Mouse (Mus musculus): ENCODE results near the gene Crk. TPM values are rescaled to one million over a fixed set of nuclear protein-coding genes. Genes with fewer than 3 reads are reported as not detected.
A peak's percentile ranks its signal among the peaks of the same experiment; 100 is the strongest.

Crk gene
- polyA plus RNA-seq, 1 experiment from 2014 or later, result 131 TPM

GRCm38 (mm10) chr11:75735462-75736252 lies 56.6 kb downstream of the Crk start:
- Histone ChIP-seq H3K27me3 (no peaks in the 10 kb centered on the region), H3K4me2 (replicated peaks) (peak overlapping the region; percentile 55), H3K9ac (replicated peaks) (no peak overlapping the region), H3K27ac (replicated peaks) (no peak overlapping the region), H3K36me3 (peaks cover 11% of the 10 kb centered on the region; the same call in 1 of the 2 replicates), H3K9me3 (no peaks in the 10 kb centered on the region), H3K4me3 (peak overlapping the region; percentile 59), H3K4me1 (peaks cover 55% of the 10 kb centered on the region)
- 72% methylated on average over 5 of the region's 5 CpGs for WGBS
- no peak for ATAC-seq (replicated peaks)

- no peaks in the 10 kb centered on the region for H3K27me3 ChIP-seq
- WGBS, result 60% methylated on average over 3 of the region's 3 CpGs
- H3K4me2 ChIP-seq (replicated peaks), result peak overlapping the region; percentile 26
- H3K4me1 ChIP-seq, result peaks cover 60% of the 10 kb centered on the region
- H3K9ac ChIP-seq (replicated peaks), result no peak overlapping the region
- no peaks in the 10 kb centered on the region for H3K9me3 ChIP-seq
- no peak overlapping the region for H3K4me3 ChIP-seq
- no peak for ATAC-seq (replicated peaks)
- peaks cover 11% of the 10 kb centered on the region; the same call in 1 of the 2 replicates for H3K36me3 ChIP-seq
- H3K27ac ChIP-seq (replicated peaks), result no peak overlapping the region
These were observed 57.9 kb downstream of the Crk start for GRCm38 (mm10) chr11:75736978-75737377.

GRCm38 (mm10) chr11:75737806-75738476 lies 58.9 kb downstream of the Crk start:
- Histone ChIP-seq H3K9ac (replicated peaks) (no peak overlapping the region), H3K4me2 (replicated peaks) (no peak overlapping the region), H3K27me3 (no peaks in the 10 kb centered on the region), H3K9me3 (no peaks in the 10 kb centered on the region), H3K4me1 (peaks cover 56% of the 10 kb centered on the region), H3K27ac (replicated peaks) (no peak overlapping the region), H3K4me3 (no peak overlapping the region), H3K36me3 (peaks cover 11% of the 10 kb centered on the region; the same call in 1 of the 2 replicates)
- whole genome bisulfite sequencing, result 81% methylated on average over 2 of the region's 2 CpGs
- ATAC-seq (replicated peaks), result no peak

- H3K36me3 ChIP-seq, result peaks cover 11% of the 10 kb centered on the region; the same call in 1 of the 2 replicates
- no peak for ATAC-seq (replicated peaks)
- no peak overlapping the region for H3K4me2 ChIP-seq (replicated peaks)
- H3K27me3 ChIP-seq, result no peaks in the 10 kb centered on the region
- no peak overlapping the region for H3K27ac ChIP-seq (replicated peaks)
- H3K4me1 ChIP-seq, result peaks cover 56% of the 10 kb centered on the region
- H3K9ac ChIP-seq (replicated peaks), result no peak overlapping the region
- no peak overlapping the region for H3K4me3 ChIP-seq
- WGBS, result 95% methylated on average over 7 of the region's 7 CpGs
- no peaks in the 10 kb centered on the region for H3K9me3 ChIP-seq
These were observed 59.4 kb downstream of the Crk start for GRCm38 (mm10) chr11:75738477-75738821.

- H3K4me1 ChIP-seq, result peaks cover 49% of the 10 kb centered on the region
These were observed 61.1 kb downstream of the Crk start for GRCm38 (mm10) chr11:75740204-75740603.

GRCm38 (mm10) chr11:75741615-75742014 lies 62.6 kb downstream of the Crk start:
- Histone ChIP-seq H3K9me3 (no peaks in the 10 kb centered on the region), H3K4me2 (replicated peaks) (no peak overlapping the region), H3K27me3 (no peaks in the 10 kb centered on the region), H3K4me1 (peaks cover 40% of the 10 kb centered on the region), H3K36me3 (peaks cover 11% of the 10 kb centered on the region; the same call in 1 of the 2 replicates), H3K4me3 (no peak overlapping the region), H3K9ac (replicated peaks) (no peak overlapping the region), H3K27ac (replicated peaks) (no peak overlapping the region)
- 87% methylated on average over 3 of the region's 3 CpGs for WGBS
- ATAC-seq (replicated peaks), result no peak

More at GRCm38 (mm10) chr11:75740204-75740603, 61.1 kb downstream of the Crk start:
- H3K36me3 ChIP-seq, result peaks cover 11% of the 10 kb centered on the region; the same call in 1 of the 2 replicates
- no peak for ATAC-seq (replicated peaks)
- H3K9me3 ChIP-seq, result no peaks in the 10 kb centered on the region
- no peak overlapping the region for H3K9ac ChIP-seq (replicated peaks)
- WGBS, result 63% methylated on average over 3 of the region's 3 CpGs
- H3K4me3 ChIP-seq, result no peak overlapping the region
- no peak overlapping the region for H3K4me2 ChIP-seq (replicated peaks)
- no peaks in the 10 kb centered on the region for H3K27me3 ChIP-seq
- H3K27ac ChIP-seq (replicated peaks), result no peak overlapping the region

- Histone ChIP-seq H3K4me1 (peaks cover 46% of the 10 kb centered on the region), H3K9ac (replicated peaks) (no peak overlapping the region), H3K36me3 (no peaks in the 10 kb centered on the region), H3K4me3 (no peak overlapping the region), H3K4me2 (replicated peaks) (no peak overlapping the region), H3K27me3 (no peaks in the 10 kb centered on the region), H3K27ac (replicated peaks) (no peak overlapping the region), H3K9me3 (no peaks in the 10 kb centered on the region)
- no peak for ATAC-seq (replicated peaks)
- over 99% methylated on average over 3 of the region's 3 CpGs for WGBS
These were observed 65.7 kb downstream of the Crk start for GRCm38 (mm10) chr11:75744761-75745160.

- Histone ChIP-seq H3K27me3 (no peaks in the 10 kb centered on the region), H3K9me3 (no peaks in the 10 kb centered on the region), H3K36me3 (0 out of 2 replicates have a peak, but pooled peaks cover 13% of the 10 kb centered on the region), H3K4me2 (replicated peaks) (no peak overlapping the region), H3K27ac (replicated peaks) (no peak overlapping the region), H3K4me1 (peaks cover 41% of the 10 kb centered on the region), H3K9ac (replicated peaks) (no peak overlapping the region), H3K4me3 (no peak overlapping the region)
- no peak for ATAC-seq (replicated peaks)
- 83% methylated on average over 1 of the region's 1 CpGs for WGBS
These were observed 71.5 kb downstream of the Crk start for GRCm38 (mm10) chr11:75750537-75750936.

GRCm38 (mm10) chr11:75751082-75751481 lies 72.0 kb downstream of the Crk start:
- Histone ChIP-seq H3K4me3 (no peak overlapping the region), H3K4me1 (peaks cover 41% of the 10 kb centered on the region), H3K9ac (replicated peaks) (no peak overlapping the region), H3K9me3 (no peaks in the 10 kb centered on the region), H3K36me3 (peaks cover 17% of the 10 kb centered on the region; the same call in 1 of the 2 replicates), H3K27me3 (no peaks in the 10 kb centered on the region), H3K27ac (replicated peaks) (no peak overlapping the region), H3K4me2 (replicated peaks) (no peak overlapping the region)
- 78% methylated on average over 4 of the region's 4 CpGs for WGBS
- ATAC-seq (replicated peaks), result no peak

Other genes with a start within 250 kb of the Crk start
- 0.22 TPM in 1 of 2 replicates, not detected in the other for gene Serpinf2, start 239.7 kb upstream of the Crk start, polyA plus RNA-seq (2015; fragmentation: Nextera tagmentation; extraction: Ambion mirVana)
- gene Wdr81, start 224.5 kb upstream of the Crk start, polyA plus RNA-seq (2015; fragmentation: Nextera tagmentation; extraction: Ambion mirVana), result 7.7 and 8.2 TPM in 2 replicates
- gene Tlcd2, start 217.5 kb upstream of the Crk start, polyA plus RNA-seq (2015; fragmentation: Nextera tagmentation; extraction: Ambion mirVana), result 0.95 and 1.3 TPM in 2 replicates
- 55.0 and 58.3 TPM in 2 replicates for gene Prpf8, start 192.4 kb upstream of the Crk start, polyA plus RNA-seq (2015; fragmentation: Nextera tagmentation; extraction: Ambion mirVana)
- 0.71 and 0.72 TPM in 2 replicates for gene Rilp, start 169.2 kb upstream of the Crk start, polyA plus RNA-seq (2015; fragmentation: Nextera tagmentation; extraction: Ambion mirVana)
- 3.1 and 3.3 TPM in 2 replicates for gene Scarf1, start 165.7 kb upstream of the Crk start, polyA plus RNA-seq (2015; fragmentation: Nextera tagmentation; extraction: Ambion mirVana)
- 12.1 and 12.6 TPM in 2 replicates for gene Slc43a2, start 147.6 kb upstream of the Crk start, polyA plus RNA-seq (2015; fragmentation: Nextera tagmentation; extraction: Ambion mirVana)
- 92.4 and 97.7 TPM in 2 replicates for gene Pitpna, start 91.2 kb upstream of the Crk start, polyA plus RNA-seq (2015; fragmentation: Nextera tagmentation; extraction: Ambion mirVana)
- 47.2 and 47.4 TPM in 2 replicates for gene Inpp5k, start 48.3 kb upstream of the Crk start, polyA plus RNA-seq (2015; fragmentation: Nextera tagmentation; extraction: Ambion mirVana)
- 9.2 and 11.1 TPM in 2 replicates for gene Myo1c, start 28.8 kb upstream of the Crk start, polyA plus RNA-seq (2015; fragmentation: Nextera tagmentation; extraction: Ambion mirVana)
- gene Ywhae, start 53.6 kb downstream of the Crk start, polyA plus RNA-seq (2015; fragmentation: Nextera tagmentation; extraction: Ambion mirVana), result 1,361 and 1,417 TPM in 2 replicates
- gene Doc2b, start 116.8 kb downstream of the Crk start, polyA plus RNA-seq (2015; fragmentation: Nextera tagmentation; extraction: Ambion mirVana), result 2.0 and 2.1 TPM in 2 replicates